Mouse (Mus musculus) heart, embryonic 10.5 days (tissue): ENCODE data around the gene Mtnr1a. TPM values are rescaled to one million over a fixed set of nuclear protein-coding genes. Genes with fewer than 3 reads are reported as not detected.

Experiments used
- DNase-seq: peaks from one replicate; pipeline ENCODE4 v3.0.0-alpha.2; 2017; ENCODE audit warnings: low spot score
- H3K27ac ChIP-seq: fragments of 300-500 bp; sonication (generic); 2 replicates; pipeline ENCODE4 v1.5.1; 2016; ENCODE audit warnings: mild to moderate bottlenecking
- H3K27me3 ChIP-seq: fragments of 300-500 bp; sonication (generic); 2 replicates; pipeline ENCODE4 v1.6.1; 2016; ENCODE audit warnings: mild to moderate bottlenecking; ENCODE audit not compliant: poor library complexity, insufficient read depth, severe bottlenecking
- H3K36me3 ChIP-seq: fragments of 300-500 bp; sonication (generic); 2 replicates; pipeline ENCODE4 v1.6.1; 2016; ENCODE audit warnings: mild to moderate bottlenecking, moderate library complexity
- H3K4me1 ChIP-seq: fragments of 300-500 bp; sonication (generic); 2 replicates; pipeline ENCODE4 v1.6.1; 2016; ENCODE audit warnings: mild to moderate bottlenecking
- H3K4me3 ChIP-seq: fragments of 300-500 bp; sonication (generic); 2 replicates; pipeline ENCODE4 v1.5.1; 2016; ENCODE audit warnings: mild to moderate bottlenecking, moderate library complexity
- H3K9me3 ChIP-seq: fragments of 300-500 bp; sonication (generic); 2 replicates; pipeline ENCODE4 v1.6.1; 2016; ENCODE audit warnings: mild to moderate bottlenecking, moderate library complexity
- WGBS: fragments of 180-500 bp; shearing (Covaris S2); methylation state at CpG from one replicate; pipeline ENCODE4 v1.1.7; 2016; 5-methylcytosine and 5-hydroxymethylcytosine counted together
- polyA plus RNA-seq: library from polyadenylated mRNA; unstranded; fragments of >200 nt; fragmentation: Nextera tagmentation; extraction: Ambion mirVana; gene quantifications from 2 replicates; pipeline ENCODE4 v1.2.1, GENCODE M21; 2016

Gene Mtnr1a
- 0.08 and 0.30 TPM in 2 replicates for polyA plus RNA-seq

DNA sequence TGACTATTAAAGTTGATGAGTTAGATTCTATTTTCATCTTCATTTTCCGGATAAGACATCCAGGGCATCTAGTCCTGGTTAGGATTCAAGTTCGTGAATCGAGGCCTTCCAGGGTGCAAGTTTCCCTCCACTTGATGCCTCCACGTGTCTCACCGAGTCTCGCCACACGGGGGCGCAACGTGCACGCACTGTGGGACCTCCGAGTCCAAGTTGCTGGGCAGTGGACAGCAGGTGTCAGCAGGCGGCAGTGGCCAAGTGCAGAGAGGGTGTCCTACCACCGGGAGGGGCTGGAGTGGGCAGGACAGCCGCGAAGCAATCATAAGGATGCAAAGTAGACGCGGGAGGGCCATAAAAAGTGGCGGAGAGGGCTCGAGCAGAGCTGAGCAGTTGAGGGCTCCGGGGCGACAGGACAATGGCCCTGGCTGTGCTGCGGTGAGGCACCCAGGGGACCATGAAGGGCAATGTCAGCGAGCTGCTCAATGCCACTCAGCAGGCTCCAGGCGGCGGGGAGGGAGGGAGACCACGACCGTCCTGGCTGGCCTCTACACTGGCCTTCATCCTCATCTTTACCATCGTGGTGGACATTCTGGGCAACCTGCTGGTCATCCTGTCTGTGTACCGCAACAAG lies at the start of gene Mtnr1a:
Gene Mtnr1a (plus strand): TSS at position 379 of the 628 bp plus-strand sequence.
- Histone ChIP-seq H3K9me3 (no peaks in the 10 kb centered on the region), H3K4me1 (peaks cover 8% of the 10 kb centered on the region; the same call in 1 of the 2 replicates), H3K27ac (peak within 1 kb of the TSS; percentile 12; the same call in 1 of the 2 replicates), H3K4me3 (peak within 1 kb of the TSS; percentile 52), H3K27me3 (peaks cover 4% of the 10 kb centered on the region; the same call in 1 of the 2 replicates), H3K36me3 (no peaks in the 10 kb centered on the region)
- WGBS: 9% methylated on average over 29 of the region's 29 CpGs
- peak; percentile 91 for DNase-seq

DNA sequence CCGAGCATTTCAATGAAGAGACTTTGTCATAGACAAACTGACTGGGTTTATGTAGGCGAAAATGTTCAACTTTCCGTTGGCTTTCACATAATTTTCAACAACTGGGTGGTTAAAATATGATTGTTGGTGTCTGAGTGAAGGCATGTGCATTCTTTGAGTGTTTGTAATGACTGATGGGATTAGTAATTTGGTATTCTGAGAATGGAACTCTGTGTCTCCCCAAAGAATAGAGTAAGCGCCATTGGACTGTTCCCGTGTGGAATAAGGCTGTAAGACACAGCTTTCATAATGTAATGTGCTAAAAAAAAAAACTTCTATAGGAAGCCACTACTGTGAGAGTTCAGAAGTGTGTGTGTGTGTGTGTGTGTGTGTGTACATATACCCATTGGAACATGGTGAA lies 49.7 kb upstream of the Mtnr1a start:
- Histone ChIP-seq H3K27ac (no peak overlapping the region), H3K27me3 (no peaks in the 10 kb centered on the region), H3K4me1 (peaks cover 5% of the 10 kb centered on the region; the same call in 1 of the 2 replicates), H3K36me3 (peaks cover 61% of the 10 kb centered on the region), H3K4me3 (no peak overlapping the region), H3K9me3 (no peaks in the 10 kb centered on the region)
- WGBS: 83% methylated on average over 5 of the region's 5 CpGs
- DNase-seq: no peak

DNA sequence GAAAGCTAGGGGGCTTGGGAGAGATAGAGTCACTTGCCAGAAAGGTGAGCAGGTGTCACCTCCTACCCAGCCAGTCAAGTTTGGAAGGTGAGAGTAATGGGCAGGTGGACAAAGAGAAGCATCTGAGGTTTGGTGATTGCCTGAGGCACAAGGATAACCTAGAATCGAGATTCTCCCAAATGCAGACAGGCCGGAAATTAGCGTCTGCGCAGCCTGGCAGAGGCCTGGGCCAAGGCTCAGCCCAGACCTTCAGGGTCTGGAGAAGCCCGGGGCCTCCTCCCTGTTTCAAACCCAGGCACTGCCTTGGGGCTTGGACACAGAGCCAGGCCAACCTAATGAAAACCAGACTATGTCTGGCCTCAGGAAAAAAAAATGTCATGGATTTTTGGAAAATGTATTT lies 47.8 kb upstream of the Mtnr1a start:
- DNase-seq: no peak
- 84% methylated on average over 5 of the region's 5 CpGs for WGBS
- Histone ChIP-seq H3K27ac (no peak overlapping the region), H3K4me1 (peaks cover 5% of the 10 kb centered on the region; the same call in 1 of the 2 replicates), H3K9me3 (no peaks in the 10 kb centered on the region), H3K27me3 (no peaks in the 10 kb centered on the region), H3K4me3 (no peak overlapping the region), H3K36me3 (peaks cover 61% of the 10 kb centered on the region)

DNA sequence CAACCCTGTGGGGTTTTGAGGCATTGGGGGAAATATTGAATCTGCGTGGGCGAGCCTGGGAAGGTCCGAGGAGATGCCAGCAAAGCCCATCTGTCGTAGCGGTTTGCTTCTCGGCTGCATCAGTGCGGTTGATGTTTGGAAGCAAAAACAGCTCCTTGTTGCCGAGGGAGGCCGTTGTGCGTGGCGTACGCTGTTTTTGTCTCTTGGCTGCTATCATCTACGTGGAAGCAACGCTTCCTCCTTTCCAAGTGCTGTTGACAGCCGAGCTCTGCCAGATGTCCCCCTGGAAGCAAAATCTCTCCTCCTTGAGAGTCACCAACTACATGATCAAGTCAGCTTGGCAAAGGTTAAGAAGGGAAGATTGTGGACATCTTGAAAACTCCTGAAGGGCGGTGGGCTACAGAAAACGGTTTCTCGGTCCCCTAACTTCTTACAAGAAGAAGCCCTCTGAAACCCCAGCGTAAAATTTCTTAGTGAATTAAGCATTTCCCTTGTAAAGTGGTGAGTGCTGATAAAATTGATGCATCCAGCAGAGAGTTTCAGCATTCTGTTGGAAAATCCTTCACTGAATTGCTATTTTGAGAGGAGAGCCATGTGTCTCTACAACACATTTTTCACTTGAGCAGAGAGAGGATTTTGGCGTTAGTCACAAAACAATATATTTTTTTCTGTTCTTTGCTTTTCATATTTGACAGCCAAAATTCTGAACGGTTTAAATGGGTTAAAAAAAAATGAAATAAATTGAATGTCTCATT lies 46.8 kb upstream of the Mtnr1a start:
- DNase-seq: no peak
- Histone ChIP-seq H3K4me3 (no peak overlapping the region), H3K36me3 (peaks cover 69% of the 10 kb centered on the region), H3K4me1 (peaks cover 5% of the 10 kb centered on the region; the same call in 1 of the 2 replicates), H3K9me3 (no peaks in the 10 kb centered on the region), H3K27ac (no peak overlapping the region), H3K27me3 (no peaks in the 10 kb centered on the region)
- 65% methylated on average over 21 of the region's 21 CpGs for WGBS

DNA sequence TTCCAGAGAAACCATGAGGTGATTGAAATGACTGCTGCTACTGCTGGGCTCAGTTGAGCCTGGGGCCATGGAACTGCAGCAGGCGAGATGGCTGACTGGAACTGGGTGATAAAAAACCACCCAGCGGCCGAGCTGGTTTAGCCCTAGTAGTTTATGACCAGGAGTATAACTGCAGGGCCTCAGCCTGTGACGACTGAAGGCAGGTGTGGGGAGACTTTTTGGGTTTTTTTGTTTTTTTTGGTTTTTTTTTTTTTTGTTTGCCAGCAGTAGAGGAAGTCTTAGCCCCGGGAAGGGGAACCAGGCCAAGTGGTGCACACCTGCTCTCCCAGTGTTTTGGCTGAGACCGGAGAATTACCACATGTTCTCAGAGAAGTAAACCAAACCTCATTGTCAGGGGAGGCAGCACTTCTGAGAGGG lies 40.8 kb upstream of the Mtnr1a start:
- Histone ChIP-seq H3K27ac (no peak overlapping the region), H3K4me1 (no peaks in the 10 kb centered on the region), H3K4me3 (no peak overlapping the region), H3K9me3 (no peaks in the 10 kb centered on the region), H3K36me3 (peaks cover 90% of the 10 kb centered on the region), H3K27me3 (no peaks in the 10 kb centered on the region)
- WGBS: 80% methylated on average over 6 of the region's 6 CpGs
- no peak for DNase-seq

DNA sequence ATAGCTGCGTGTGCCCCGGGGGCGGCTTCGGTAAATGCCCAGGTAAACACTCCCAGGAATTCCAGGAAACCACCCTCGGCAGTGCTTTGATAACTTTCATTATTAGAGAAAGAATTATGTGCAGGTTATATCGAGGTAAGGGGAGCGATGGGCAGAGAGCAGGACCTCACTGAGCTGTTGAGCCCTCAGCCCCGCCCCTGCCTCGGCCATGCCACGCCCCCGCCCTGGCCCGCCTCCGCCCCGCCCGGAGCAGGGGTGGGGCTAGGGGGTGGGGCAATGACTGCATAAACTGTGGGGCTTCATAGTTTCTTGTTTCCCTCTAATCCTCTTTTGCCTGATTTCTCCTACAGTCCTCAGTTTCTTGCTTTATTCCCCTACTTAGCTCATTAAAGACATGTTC lies 30.6 kb upstream of the Mtnr1a start:
- Histone ChIP-seq H3K4me3 (no peak overlapping the region), H3K27ac (no peak overlapping the region), H3K9me3 (no peaks in the 10 kb centered on the region), H3K36me3 (peaks cover 97% of the 10 kb centered on the region), H3K4me1 (no peaks in the 10 kb centered on the region), H3K27me3 (no peaks in the 10 kb centered on the region)
- WGBS: 72% methylated on average over 15 of the region's 15 CpGs
- no peak for DNase-seq

DNA sequence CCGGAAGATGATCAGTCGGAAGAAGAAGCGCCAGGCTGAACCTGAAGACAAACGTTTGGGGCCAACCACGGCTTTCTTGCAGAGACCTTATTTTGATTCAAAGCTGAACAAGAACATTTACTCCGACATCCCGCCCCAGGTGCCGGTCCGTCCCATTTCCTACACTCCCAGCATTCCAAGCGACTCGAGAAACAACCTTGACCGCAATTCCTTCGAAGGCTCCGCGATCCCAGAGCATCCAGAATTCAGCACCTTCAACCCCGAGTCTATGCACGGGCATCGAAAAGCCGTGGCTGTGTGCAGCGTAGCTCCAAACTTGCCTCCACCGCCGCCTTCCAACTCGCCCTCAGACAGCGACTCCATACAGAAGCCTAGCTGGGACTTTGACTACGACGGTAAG lies 24.8 kb upstream of the Mtnr1a start:
- 94% methylated on average over 26 of the region's 26 CpGs for WGBS

DNA sequence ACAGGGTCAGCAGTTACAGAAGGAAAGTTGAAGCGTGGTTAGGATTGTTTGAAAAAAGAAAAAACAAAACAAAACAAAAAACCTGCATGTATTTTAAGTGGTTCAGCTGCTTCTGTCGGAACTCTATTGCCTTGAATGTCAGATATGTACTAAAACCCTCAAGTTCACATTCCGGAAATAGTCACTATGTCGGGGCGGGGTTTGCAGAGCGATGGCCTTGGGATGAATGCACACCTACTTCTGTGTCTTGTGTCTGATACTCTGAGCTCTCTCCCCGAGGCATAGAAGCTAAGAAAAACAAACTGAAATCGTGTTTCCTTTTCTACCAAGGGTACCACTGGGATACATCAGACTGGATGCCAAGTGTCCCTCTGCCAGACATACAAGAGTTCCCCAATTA lies 18.5 kb upstream of the Mtnr1a start:
- Histone ChIP-seq H3K27me3 (no peaks in the 10 kb centered on the region), H3K4me3 (no peak overlapping the region), H3K27ac (no peak overlapping the region), H3K4me1 (no peaks in the 10 kb centered on the region), H3K9me3 (no peaks in the 10 kb centered on the region), H3K36me3 (peaks cover 67% of the 10 kb centered on the region)
- WGBS: 84% methylated on average over 8 of the region's 8 CpGs
- peak; percentile 42 for DNase-seq

More for the DNA sequence above, 24.8 kb upstream of the Mtnr1a start:
- Histone ChIP-seq H3K27me3 (no peaks in the 10 kb centered on the region), H3K4me3 (no peak overlapping the region), H3K27ac (no peak overlapping the region), H3K36me3 (peaks cover 76% of the 10 kb centered on the region), H3K4me1 (no peaks in the 10 kb centered on the region), H3K9me3 (no peaks in the 10 kb centered on the region)
- no peak for DNase-seq

DNA sequence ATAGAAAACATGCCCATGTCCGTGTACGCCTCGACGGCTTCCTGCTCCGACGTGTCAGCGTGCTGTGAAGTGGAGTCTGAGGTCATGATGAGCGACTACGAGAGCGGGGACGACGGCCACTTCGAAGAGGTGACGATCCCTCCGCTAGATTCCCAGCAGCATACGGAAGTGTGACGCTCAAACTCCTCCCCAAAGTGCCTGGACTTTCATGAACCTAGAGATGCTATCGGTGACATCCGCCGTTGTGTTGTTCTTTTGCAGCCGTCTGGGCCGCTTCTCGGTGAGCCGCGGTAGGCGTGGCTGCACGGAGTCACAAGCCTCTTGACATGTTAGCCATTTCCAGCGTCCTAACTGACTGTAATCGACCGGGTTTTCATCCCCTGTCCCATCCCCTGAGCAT lies 17.7 kb upstream of the Mtnr1a start:
- 91% methylated on average over 30 of the region's 30 CpGs for WGBS
- DNase-seq: no peak
- Histone ChIP-seq H3K27ac (no peak overlapping the region), H3K4me3 (no peak overlapping the region), H3K4me1 (no peaks in the 10 kb centered on the region), H3K27me3 (no peaks in the 10 kb centered on the region), H3K36me3 (peaks cover 66% of the 10 kb centered on the region), H3K9me3 (no peaks in the 10 kb centered on the region)

DNA sequence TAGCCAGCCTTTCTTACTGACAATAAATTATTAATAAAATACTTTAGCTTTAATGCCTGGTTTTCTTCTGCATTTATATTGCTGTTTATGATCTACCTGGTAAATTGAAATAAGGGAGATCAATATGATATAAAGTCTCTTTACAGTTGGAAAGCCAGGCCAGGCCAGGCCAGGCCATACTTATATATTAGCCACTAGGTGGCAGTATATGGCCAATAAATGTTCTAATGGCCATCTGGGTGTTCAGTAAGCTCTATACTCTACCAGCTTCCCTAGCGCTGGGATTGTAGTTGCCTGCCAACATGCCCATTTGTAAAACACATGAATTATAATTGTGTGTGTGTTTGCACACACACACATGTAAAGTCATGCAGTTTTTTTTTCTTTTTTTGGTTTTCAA lies 16.7 kb upstream of the Mtnr1a start:
- DNase-seq: peak; percentile 20
- Histone ChIP-seq H3K36me3 (peaks cover 60% of the 10 kb centered on the region), H3K9me3 (no peaks in the 10 kb centered on the region), H3K4me1 (no peaks in the 10 kb centered on the region), H3K27ac (no peak overlapping the region), H3K4me3 (no peak overlapping the region), H3K27me3 (no peaks in the 10 kb centered on the region)
- WGBS: 75% methylated on average over 1 of the region's 1 CpGs

DNA sequence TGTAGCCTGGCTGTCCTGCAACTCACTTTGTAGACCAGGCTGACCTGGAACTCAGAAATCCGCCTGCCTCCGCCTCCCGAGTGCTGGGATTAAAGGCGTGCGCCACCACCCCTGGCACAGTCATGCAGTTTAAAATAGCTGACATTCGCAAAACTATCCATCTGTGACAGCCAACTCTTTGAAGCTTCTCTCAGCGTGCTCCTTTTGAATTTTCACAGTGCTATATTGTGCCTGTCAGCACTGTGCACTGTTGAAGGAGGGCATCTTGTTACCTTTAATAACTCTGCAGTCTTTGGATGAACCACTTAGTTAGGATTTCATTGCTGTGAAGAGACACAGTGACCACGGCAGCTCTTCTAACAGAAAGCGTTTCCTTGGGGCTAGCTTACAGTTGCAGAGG lies 16.3 kb upstream of the Mtnr1a start:
- Histone ChIP-seq H3K36me3 (peaks cover 60% of the 10 kb centered on the region), H3K27ac (no peak overlapping the region), H3K4me1 (no peaks in the 10 kb centered on the region), H3K9me3 (no peaks in the 10 kb centered on the region), H3K27me3 (no peaks in the 10 kb centered on the region), H3K4me3 (no peak overlapping the region)
- peak; percentile 7 for DNase-seq
- 89% methylated on average over 9 of the region's 9 CpGs for WGBS

DNA sequence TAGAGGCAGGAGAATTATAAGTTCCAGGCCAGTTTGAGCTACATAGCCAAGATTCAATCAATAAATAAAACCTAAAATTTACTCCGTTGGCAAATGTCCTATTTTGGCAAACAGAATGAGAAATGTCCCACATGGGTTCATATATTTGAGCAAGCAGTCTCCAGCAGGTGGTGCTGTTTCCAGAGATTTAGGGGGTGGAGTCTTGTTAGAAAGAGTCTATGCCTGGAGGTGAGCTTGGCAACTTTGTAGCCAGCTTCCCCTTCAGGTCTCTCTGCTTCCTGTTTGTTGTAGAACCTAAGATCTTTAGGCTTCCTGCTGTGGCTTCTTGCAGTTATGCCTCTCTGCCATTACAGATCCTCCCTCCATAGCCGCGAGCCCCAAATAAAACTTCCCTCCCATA lies 13.4 kb upstream of the Mtnr1a start:
- Histone ChIP-seq H3K27ac (no peak overlapping the region), H3K27me3 (no peaks in the 10 kb centered on the region), H3K9me3 (no peaks in the 10 kb centered on the region), H3K4me3 (no peak overlapping the region), H3K4me1 (no peaks in the 10 kb centered on the region), H3K36me3 (peaks cover 52% of the 10 kb centered on the region)
- no peak for DNase-seq
- WGBS: 88% methylated on average over 3 of the region's 3 CpGs

DNA sequence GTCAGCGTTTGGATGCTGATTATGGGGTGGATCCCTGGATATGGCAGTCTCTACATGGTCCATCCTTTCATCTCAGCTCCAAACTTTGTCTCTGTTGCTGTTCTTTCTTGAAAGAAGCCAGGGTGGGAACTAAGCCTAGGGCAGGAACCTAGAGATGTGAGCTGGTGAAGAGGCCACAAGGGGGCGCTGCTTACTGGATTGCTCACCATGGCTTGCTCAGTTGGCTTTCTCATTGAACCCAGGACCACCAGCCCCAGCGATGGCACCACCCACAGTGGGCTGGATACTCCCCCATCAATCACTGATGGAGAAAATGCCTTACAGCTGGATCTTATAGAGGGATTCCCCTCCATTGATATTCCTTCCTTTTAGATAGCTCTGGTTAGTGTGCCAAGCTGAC lies 12.1 kb upstream of the Mtnr1a start:
- Histone ChIP-seq H3K4me3 (no peak overlapping the region), H3K4me1 (no peaks in the 10 kb centered on the region), H3K27ac (no peak overlapping the region), H3K36me3 (peaks cover 42% of the 10 kb centered on the region), H3K27me3 (no peaks in the 10 kb centered on the region), H3K9me3 (no peaks in the 10 kb centered on the region)
- 36% methylated on average over 3 of the region's 3 CpGs for WGBS
- no peak for DNase-seq
